Mouse (Mus musculus) heart, adult 2 months (tissue): Measurements from ENCODE around the gene Smim15. TPM values are rescaled to one million over a fixed set of nuclear protein-coding genes. Genes with fewer than 3 reads are reported as not detected.

Experiments
- DNase-seq, 2 experiments: peaks; one replicate each; pipeline ENCODE4 v3.0.0; 2021
- H3K27ac ChIP-seq: fragments of 200-600 bp; 2 replicates; pipeline ENCODE4 v1.8.1; 2022
- H3K27me3 ChIP-seq: fragments of 200-500 bp; 2 replicates; pipeline ENCODE4 v1.6.1; 2012; ENCODE audit warnings: mild to moderate bottlenecking, low read length, inconsistent platforms, mixed read lengths; ENCODE audit not compliant: control insufficient read depth, insufficient read depth
- H3K36me3 ChIP-seq: fragments of 200-500 bp; 2 replicates; pipeline ENCODE4 v1.6.1; 2012; ENCODE audit warnings: low read length, inconsistent platforms; ENCODE audit not compliant: control insufficient read depth, insufficient read depth
- H3K4me1 ChIP-seq: fragments of 200-500 bp; 2 replicates; pipeline ENCODE4 v1.6.1; 2011; ENCODE audit warnings: low read length; ENCODE audit not compliant: control insufficient read depth, insufficient read depth
- H3K4me3 ChIP-seq: fragments of 200-600 bp; 2 replicates; pipeline ENCODE4 v1.8.1; 2022
- H3K79me2 ChIP-seq: fragments of 200-500 bp; replicated peaks from 2 replicates; pipeline ENCODE4 v1.6.1; 2012; ENCODE audit warnings: mild to moderate bottlenecking, inconsistent platforms, low read length, moderate library complexity, mixed read lengths; ENCODE audit not compliant: control insufficient read depth, insufficient read depth
- H3K9ac ChIP-seq: fragments of 200-500 bp; 2 replicates; pipeline ENCODE4 v1.6.1; 2012; ENCODE audit warnings: low read depth, mild to moderate bottlenecking, control low read depth, inconsistent platforms, low read length, mixed read lengths
- CTCF ChIP-seq: fragments of 200-600 bp; IDR thresholded peaks from 2 replicates; pipeline ENCODE4 v1.8.1; 2022; ENCODE audit warnings: antibody characterized with exemption, mild to moderate bottlenecking, moderate library complexity
- EP300 ChIP-seq: fragments of 200-500 bp; IDR thresholded peaks from 2 replicates; pipeline ENCODE4 v1.6.1; 2011; ENCODE audit warnings: low read depth, low read length, control low read depth; ENCODE audit not compliant: insufficient read depth
- POLR2A ChIP-seq: fragments of 200-500 bp; IDR thresholded peaks from 2 replicates; pipeline ENCODE4 v1.6.1; 2011; ENCODE audit warnings: mild to moderate bottlenecking, low read depth, low read length, control low read depth; ENCODE audit not compliant: insufficient read depth
- WGBS: fragments of 180-500 bp; shearing (Covaris S2); methylation state at CpG from one replicate; pipeline ENCODE4 v1.1.7; 2018; 5-methylcytosine and 5-hydroxymethylcytosine counted together
- intact Hi-C: fragments of 180-260 bp; cut with DNase I; formaldehyde crosslinking; loops from one replicate; pipeline ENCODE4 v1.15.1; 2025
- polyA plus RNA-seq: library from polyadenylated mRNA; depleted of rRNA; stranded (reverse); fragments of >200 nt; gene quantifications from 2 replicates; pipeline ENCODE4 v1.2.3, GENCODE M21; 2012; rRNA removed
- total RNA-seq, 2 experiments: library from RNA; stranded (reverse); gene quantifications; 2 replicates each; pipeline ENCODE4 v1.2.3; 2021

The Smim15 gene
- total and polyA plus RNA-seq, 3 experiments, result 6.7 to 21.8 (median 21.5) TPM

DNA sequence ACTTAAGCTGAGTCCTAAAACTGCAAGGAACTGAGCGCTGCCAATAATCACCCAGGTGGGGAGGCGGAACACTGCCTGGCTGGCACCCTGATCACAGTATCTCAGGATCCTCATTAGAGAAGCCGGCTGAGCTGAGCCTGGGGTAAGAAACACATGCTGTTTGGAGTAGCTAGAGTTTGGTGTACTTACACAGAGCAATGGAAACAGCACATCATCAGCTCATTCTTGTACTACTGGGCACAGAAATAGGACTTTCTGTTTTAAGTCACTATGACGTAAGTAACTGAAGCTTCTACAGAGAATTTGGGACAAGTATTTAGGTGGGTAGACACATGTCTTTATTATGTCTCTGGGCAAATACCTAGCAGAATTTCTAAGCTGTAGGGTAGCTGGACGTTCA, 41.8 kb downstream of the Smim15 start:
- DNase-seq, result no peak
- H3K36me3 ChIP-seq, result no peaks in the 10 kb centered on the region
- H3K79me2 ChIP-seq, result no peaks in the 10 kb centered on the region
- 89% methylated on average over 5 of the region's 5 CpGs for WGBS
- intact Hi-C loops, result no loop called here
- no peaks in the 10 kb centered on the region for H3K4me1 ChIP-seq
- no peak overlapping the region for H3K4me3 ChIP-seq
- no peaks in the 10 kb centered on the region for H3K27me3 ChIP-seq
- TF ChIP-seq EP300 (no peak), CTCF (no peak), POLR2A (no peak)
- no peak overlapping the region for H3K27ac ChIP-seq
- no peak overlapping the region for H3K9ac ChIP-seq

DNA sequence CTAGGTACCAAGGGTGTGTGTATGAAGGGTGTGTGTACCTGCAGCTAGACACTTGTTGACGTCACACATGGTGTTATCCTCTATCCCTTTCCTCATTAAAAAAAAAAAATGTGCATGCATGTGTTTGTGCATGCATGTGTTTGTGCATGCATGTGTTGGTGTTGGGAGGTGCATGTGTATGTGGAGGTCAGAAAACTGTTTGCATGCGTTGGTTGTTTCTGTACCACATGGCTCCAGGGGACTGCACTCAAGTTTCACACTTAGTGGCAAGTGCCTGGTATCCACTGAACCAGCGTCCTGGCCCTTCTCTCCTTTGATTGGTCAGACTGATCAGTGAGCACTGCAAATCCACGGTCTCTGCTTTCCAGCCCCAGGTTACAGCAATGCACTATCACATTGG, 42.5 kb downstream of the Smim15 start:
- DNase-seq, result no peak
- Histone ChIP-seq H3K79me2 (no peaks in the 10 kb centered on the region), H3K4me1 (no peaks in the 10 kb centered on the region), H3K4me3 (no peak overlapping the region), H3K36me3 (no peaks in the 10 kb centered on the region), H3K27me3 (no peaks in the 10 kb centered on the region), H3K9ac (no peak overlapping the region), H3K27ac (no peak overlapping the region)
- TF ChIP-seq CTCF, result no peak
- TF ChIP-seq EP300, result no peak
- no peak for TF ChIP-seq POLR2A
- 80% methylated on average over 4 of the region's 4 CpGs for WGBS
- intact Hi-C loops, result no loop called here

DNA sequence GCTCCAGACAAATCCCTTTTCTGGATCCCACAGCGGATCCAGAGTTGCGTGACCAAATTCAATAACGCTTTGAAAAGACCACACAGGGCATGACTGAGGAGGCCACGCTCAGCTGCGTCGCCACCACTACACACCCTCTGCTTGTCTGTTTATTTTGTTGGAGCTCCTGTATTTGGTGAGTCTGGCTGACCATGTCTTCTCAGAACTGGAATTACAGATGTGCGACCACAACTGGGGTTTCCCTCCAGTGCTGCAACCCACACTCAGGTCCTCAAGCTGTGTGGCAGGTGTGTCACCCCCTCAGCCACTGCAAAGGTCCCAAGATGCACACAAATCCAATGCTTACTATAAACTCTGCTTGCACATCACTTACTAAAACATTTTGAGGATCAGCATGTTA, 48.0 kb downstream of the Smim15 start:
- TF ChIP-seq CTCF (no peak), EP300 (no peak), POLR2A (no peak)
- no peaks in the 10 kb centered on the region for H3K79me2 ChIP-seq
- intact Hi-C loops, result no loop called here
- H3K27me3 ChIP-seq, result no peaks in the 10 kb centered on the region
- no peaks in the 10 kb centered on the region for H3K36me3 ChIP-seq
- H3K9ac ChIP-seq, result no peak overlapping the region
- DNase-seq, result no peak
- no peaks in the 10 kb centered on the region for H3K4me1 ChIP-seq
- H3K4me3 ChIP-seq, result no peak overlapping the region
- 95% methylated on average over 7 of the region's 7 CpGs for WGBS
- no peak overlapping the region for H3K27ac ChIP-seq

- TF ChIP-seq CTCF (no peak), EP300 (no peak), POLR2A (no peak)
- H3K4me1 ChIP-seq, result no peaks in the 10 kb centered on the region
- no peaks in the 10 kb centered on the region for H3K79me2 ChIP-seq
- DNase-seq, result no peak
- WGBS, result 95% methylated on average over 5 of the region's 5 CpGs
- no peak overlapping the region for H3K4me3 ChIP-seq
- H3K27me3 ChIP-seq, result no peaks in the 10 kb centered on the region
- no peak overlapping the region for H3K27ac ChIP-seq
- no peaks in the 10 kb centered on the region for H3K36me3 ChIP-seq
- intact Hi-C loops, result no loop called here
- no peak overlapping the region for H3K9ac ChIP-seq
Measured at GRCm38 (mm10) chr13:108094681-108095080, 50.4 kb downstream of the Smim15 start.

DNA sequence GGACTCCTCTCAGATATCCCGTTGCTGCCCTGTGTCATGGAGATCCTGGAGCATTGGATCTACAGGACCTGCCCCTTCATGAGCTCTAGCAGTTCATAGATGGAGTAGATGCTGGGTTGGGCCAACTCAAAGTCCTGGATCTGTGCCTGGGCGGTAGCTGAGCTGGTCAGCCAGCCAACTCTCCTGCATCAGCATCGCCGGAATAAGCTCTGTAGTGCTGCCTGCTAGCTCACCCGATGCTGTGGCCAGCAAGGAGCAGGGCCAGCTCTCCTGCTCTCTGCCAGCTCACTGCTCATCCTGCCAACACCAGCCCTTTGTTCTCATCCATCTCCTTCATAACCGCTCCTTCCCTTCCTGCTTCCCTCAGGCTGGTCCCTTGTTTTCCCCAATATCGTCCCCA, 51.4 kb downstream of the Smim15 start:
- intact Hi-C loops, result no loop called here
- H3K79me2 ChIP-seq, result no peaks in the 10 kb centered on the region
- H3K4me3 ChIP-seq, result no peak overlapping the region
- DNase-seq, result peak; percentile 36 to 51
- no peaks in the 10 kb centered on the region for H3K36me3 ChIP-seq
- H3K9ac ChIP-seq, result no peak overlapping the region
- H3K27me3 ChIP-seq, result no peaks in the 10 kb centered on the region
- no peak overlapping the region for H3K27ac ChIP-seq
- TF ChIP-seq CTCF, result no peak
- WGBS, result 40% methylated on average over 7 of the region's 7 CpGs
- no peaks in the 10 kb centered on the region for H3K4me1 ChIP-seq

DNA sequence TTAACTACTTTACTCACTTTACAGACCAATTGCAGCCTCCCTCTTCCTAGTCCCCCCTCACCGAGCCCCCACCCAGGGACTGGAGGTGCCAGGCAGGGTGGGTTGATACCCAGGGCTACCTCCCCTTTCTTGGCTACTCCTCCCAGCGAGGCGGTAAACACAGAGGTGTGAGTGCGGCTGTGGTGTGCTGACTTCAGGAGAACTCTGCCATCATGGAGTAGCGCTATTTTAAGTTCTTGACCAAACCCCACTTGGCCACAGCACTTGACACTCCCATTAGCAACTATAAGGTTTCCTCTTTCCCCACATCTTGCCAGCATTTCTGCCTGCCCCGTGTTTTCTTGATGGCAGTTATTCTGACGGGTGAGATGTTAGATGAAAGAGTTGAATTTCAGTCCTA, 52.2 kb downstream of the Smim15 start:
- intact Hi-C loops, result no loop called here
- no peaks in the 10 kb centered on the region for H3K4me1 ChIP-seq
- no peak overlapping the region for H3K9ac ChIP-seq
- no peaks in the 10 kb centered on the region for H3K79me2 ChIP-seq
- TF ChIP-seq EP300 (no peak), POLR2A (no peak), CTCF (no peak)
- H3K4me3 ChIP-seq, result no peak overlapping the region
- no peaks in the 10 kb centered on the region for H3K27me3 ChIP-seq
- no peaks in the 10 kb centered on the region for H3K36me3 ChIP-seq
- 50% methylated on average over 7 of the region's 7 CpGs for WGBS
- H3K27ac ChIP-seq, result no peak overlapping the region
- DNase-seq, result no peak

Other genes starting within 250 kb of the Smim15 start
- gene Ndufaf2, start 114.2 kb downstream of the Smim15 start, total RNA-seq, result 10 to 100 TPM; 23.3 to 28.8 TPM
- gene Ndufaf2, start 114.2 kb downstream of the Smim15 start, polyA plus RNA-seq, result 12.4 and 14.1 TPM in 2 replicates
- 1 to 10 TPM; 4.8 to 5.9 TPM for gene Ercc8, start 114.3 kb downstream of the Smim15 start, total RNA-seq
- 4.7 and 7.3 TPM in 2 replicates for gene Ercc8, start 114.3 kb downstream of the Smim15 start, polyA plus RNA-seq
- gene Elovl7, start 170.0 kb downstream of the Smim15 start, total RNA-seq, result under 1 TPM; 0.18 to 0.29 TPM
- gene Elovl7, start 170.0 kb downstream of the Smim15 start, polyA plus RNA-seq, result 0.20 and 1.6 TPM in 2 replicates